Mouse (Mus musculus) ES-Bruce4 (cell line): ENCODE results near the gene Ttyh3.

Experiments used
- CTCF ChIP-seq: IDR thresholded peaks from one replicate; pipeline ENCODE4 v1.8.1; 2011; ENCODE audit warnings: low read depth, low read length
- EP300 ChIP-seq: IDR thresholded peaks from 2 replicates; pipeline ENCODE4 v1.6.1; 2011; ENCODE audit warnings: low read depth, low read length; ENCODE audit not compliant: insufficient read depth
- POLR2A ChIP-seq: IDR thresholded peaks from one replicate; pipeline ENCODE4 v1.8.1; 2011; ENCODE audit warnings: low read length; ENCODE audit not compliant: insufficient read depth

- TF ChIP-seq CTCF = peak; percentile 72
- no peak for TF ChIP-seq EP300
- TF ChIP-seq POLR2A = no peak
These were observed 14.9 kb upstream of the Ttyh3 start for GRCm38 (mm10) chr5:140663621-140664180.
